Mouse (Mus musculus) ES-Bruce4 (cell line): ENCODE data around the gene Asic2.

Experiments
- CTCF ChIP-seq: IDR thresholded peaks from one replicate; pipeline ENCODE4 v1.8.1; 2011; ENCODE audit warnings: low read depth, low read length
- EP300 ChIP-seq: IDR thresholded peaks from 2 replicates; pipeline ENCODE4 v1.6.1; 2011; ENCODE audit warnings: low read depth, low read length; ENCODE audit not compliant: insufficient read depth
- POLR2A ChIP-seq: IDR thresholded peaks from one replicate; pipeline ENCODE4 v1.8.1; 2011; ENCODE audit warnings: low read length; ENCODE audit not compliant: insufficient read depth

DNA sequence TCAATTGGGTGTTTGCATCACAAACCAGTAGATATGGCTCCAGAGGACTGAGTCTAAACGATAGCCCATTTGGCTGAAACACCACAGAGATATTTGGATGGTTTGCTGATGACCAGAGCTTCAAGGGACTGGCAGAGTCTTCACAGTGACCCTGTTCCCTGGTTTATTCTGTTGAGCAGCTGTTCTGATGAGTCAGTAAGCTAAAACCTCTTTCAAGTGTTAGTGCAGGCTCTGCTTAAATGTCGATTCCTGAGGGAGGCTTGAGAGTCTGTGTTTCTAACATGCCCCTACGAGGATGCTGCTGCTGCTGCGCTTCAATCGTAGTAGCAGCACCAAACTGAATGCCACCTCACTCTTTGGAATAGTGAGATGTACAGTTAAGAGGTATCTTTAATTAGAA is 640.2 kb downstream of the Asic2 start:
- no peak for TF ChIP-seq POLR2A
- no peak for TF ChIP-seq EP300
- no peak for TF ChIP-seq CTCF
